Mouse (Mus musculus): Measurements from ENCODE around the gene Pqlc3. TPM values are rescaled to one million over a fixed set of nuclear protein-coding genes. Genes with fewer than 3 reads are reported as not detected.
A peak's percentile ranks its signal among the peaks of the same experiment; 100 is the strongest.

The Pqlc3 gene
- 120 and 145 TPM in 2 replicates for polyA plus RNA-seq (2012; ENCODE audit: insufficient read depth, insufficient read length, missing spikeins)

GRCm38 (mm10) chr12:16999739-17000497 lies at the start of gene Pqlc3:
Gene Pqlc3, minus strand, starts transcription at chr12:17000408.
- H3K4me1 ChIP-seq (ENCODE audit: control insufficient read depth, insufficient read depth, low read length) = peaks cover 19% of the 10 kb centered on the region
- H3K27ac ChIP-seq (ENCODE audit: insufficient read depth, low read depth, low read length) = peak within 1 kb of the TSS; percentile 88
- no peak for TF ChIP-seq CTCF (IDR thresholded peaks at IDR 0.05; ENCODE audit: low read depth, low read length)
- TF ChIP-seq POLR2A (IDR thresholded peaks at IDR 0.05; ENCODE audit: borderline replicate concordance, low read depth, low read length) = no peak
- peak within 1 kb of the TSS; percentile 76 for H3K4me3 ChIP-seq (ENCODE audit: insufficient read depth, low read length)

- Histone ChIP-seq H3K4me3 (ENCODE audit: insufficient read depth, low read length) (no peak overlapping the region), H3K27ac (ENCODE audit: insufficient read depth, low read depth, low read length) (no peak overlapping the region), H3K4me1 (ENCODE audit: control insufficient read depth, insufficient read depth, low read length) (no peaks in the 10 kb centered on the region)
- TF ChIP-seq CTCF (IDR thresholded peaks at IDR 0.05; ENCODE audit: low read depth, low read length) (no peak), POLR2A (IDR thresholded peaks at IDR 0.05; ENCODE audit: borderline replicate concordance, low read depth, low read length) (no peak)
These were observed 49.6 kb upstream of the Pqlc3 start for GRCm38 (mm10) chr12:17049796-17050195.

GRCm38 (mm10) chr12:17048979-17049612 lies 48.9 kb upstream of the Pqlc3 start:
- TF ChIP-seq CTCF (IDR thresholded peaks at IDR 0.05; ENCODE audit: low read depth, low read length) = no peak
- no peak for TF ChIP-seq POLR2A (IDR thresholded peaks at IDR 0.05; ENCODE audit: borderline replicate concordance, low read depth, low read length)
- Histone ChIP-seq H3K27ac (ENCODE audit: insufficient read depth, low read depth, low read length) (no peak overlapping the region), H3K4me3 (ENCODE audit: insufficient read depth, low read length) (no peak overlapping the region), H3K4me1 (ENCODE audit: control insufficient read depth, insufficient read depth, low read length) (no peaks in the 10 kb centered on the region)

GRCm38 (mm10) chr12:17043311-17043710 lies 43.1 kb upstream of the Pqlc3 start:
- TF ChIP-seq POLR2A (IDR thresholded peaks at IDR 0.05; ENCODE audit: borderline replicate concordance, low read depth, low read length) (no peak), CTCF (IDR thresholded peaks at IDR 0.05; ENCODE audit: low read depth, low read length) (no peak)
- H3K27ac ChIP-seq (ENCODE audit: insufficient read depth, low read depth, low read length) = no peak overlapping the region
- no peak overlapping the region for H3K4me3 ChIP-seq (ENCODE audit: insufficient read depth, low read length)
- no peaks in the 10 kb centered on the region for H3K4me1 ChIP-seq (ENCODE audit: control insufficient read depth, insufficient read depth, low read length)

GRCm38 (mm10) chr12:17040567-17040966 lies 40.4 kb upstream of the Pqlc3 start:
- no peak for TF ChIP-seq POLR2A (IDR thresholded peaks at IDR 0.05; ENCODE audit: borderline replicate concordance, low read depth, low read length)
- TF ChIP-seq CTCF (IDR thresholded peaks at IDR 0.05; ENCODE audit: low read depth, low read length) = no peak
- Histone ChIP-seq H3K4me1 (ENCODE audit: control insufficient read depth, insufficient read depth, low read length) (no peaks in the 10 kb centered on the region), H3K4me3 (ENCODE audit: insufficient read depth, low read length) (no peak overlapping the region), H3K27ac (ENCODE audit: insufficient read depth, low read depth, low read length) (no peak overlapping the region)

GRCm38 (mm10) chr12:17039415-17039814 lies 39.2 kb upstream of the Pqlc3 start:
- no peaks in the 10 kb centered on the region for H3K4me1 ChIP-seq (ENCODE audit: control insufficient read depth, insufficient read depth, low read length)
- TF ChIP-seq POLR2A (IDR thresholded peaks at IDR 0.05; ENCODE audit: borderline replicate concordance, low read depth, low read length) (no peak), CTCF (IDR thresholded peaks at IDR 0.05; ENCODE audit: low read depth, low read length) (no peak)
- no peak overlapping the region for H3K27ac ChIP-seq (ENCODE audit: insufficient read depth, low read depth, low read length)
- H3K4me3 ChIP-seq (ENCODE audit: insufficient read depth, low read length) = no peak overlapping the region

- H3K4me3 ChIP-seq (ENCODE audit: insufficient read depth, low read length) = no peak overlapping the region
- no peak overlapping the region for H3K27ac ChIP-seq (ENCODE audit: insufficient read depth, low read depth, low read length)
- H3K4me1 ChIP-seq (ENCODE audit: control insufficient read depth, insufficient read depth, low read length) = no peaks in the 10 kb centered on the region
- no peak for TF ChIP-seq POLR2A (IDR thresholded peaks at IDR 0.05; ENCODE audit: borderline replicate concordance, low read depth, low read length)
- no peak for TF ChIP-seq CTCF (IDR thresholded peaks at IDR 0.05; ENCODE audit: low read depth, low read length)
These were observed 38.0 kb upstream of the Pqlc3 start for GRCm38 (mm10) chr12:17038246-17038645.

GRCm38 (mm10) chr12:17037053-17037610 lies 36.9 kb upstream of the Pqlc3 start:
- Histone ChIP-seq H3K27ac (ENCODE audit: insufficient read depth, low read depth, low read length) (no peak overlapping the region), H3K4me1 (ENCODE audit: control insufficient read depth, insufficient read depth, low read length) (no peaks in the 10 kb centered on the region), H3K4me3 (ENCODE audit: insufficient read depth, low read length) (no peak overlapping the region)
- no peak for TF ChIP-seq POLR2A (IDR thresholded peaks at IDR 0.05; ENCODE audit: borderline replicate concordance, low read depth, low read length)
- no peak for TF ChIP-seq CTCF (IDR thresholded peaks at IDR 0.05; ENCODE audit: low read depth, low read length)

- Histone ChIP-seq H3K4me1 (ENCODE audit: control insufficient read depth, insufficient read depth, low read length) (no peaks in the 10 kb centered on the region), H3K4me3 (ENCODE audit: insufficient read depth, low read length) (no peak overlapping the region), H3K27ac (ENCODE audit: insufficient read depth, low read depth, low read length) (no peak overlapping the region)
- no peak for TF ChIP-seq POLR2A (IDR thresholded peaks at IDR 0.05; ENCODE audit: borderline replicate concordance, low read depth, low read length)
- no peak for TF ChIP-seq CTCF (IDR thresholded peaks at IDR 0.05; ENCODE audit: low read depth, low read length)
These were observed 36.3 kb upstream of the Pqlc3 start for GRCm38 (mm10) chr12:17036532-17036931.

GRCm38 (mm10) chr12:17035128-17035527 lies 34.9 kb upstream of the Pqlc3 start:
- no peak overlapping the region for H3K27ac ChIP-seq (ENCODE audit: insufficient read depth, low read depth, low read length)
- TF ChIP-seq CTCF (IDR thresholded peaks at IDR 0.05; ENCODE audit: low read depth, low read length) = 0 out of 2 replicates have a peak, but pooled peaks have one; percentile 7
- TF ChIP-seq POLR2A (IDR thresholded peaks at IDR 0.05; ENCODE audit: borderline replicate concordance, low read depth, low read length) = no peak
- H3K4me3 ChIP-seq (ENCODE audit: insufficient read depth, low read length) = no peak overlapping the region
- no peaks in the 10 kb centered on the region for H3K4me1 ChIP-seq (ENCODE audit: control insufficient read depth, insufficient read depth, low read length)

Data from bone marrow macrophage, adult 2 months (primary cell).